Mouse (Mus musculus): ENCODE measurements around the gene Rnf220. TPM values are rescaled to one million over a fixed set of nuclear protein-coding genes. Genes with fewer than 3 reads are reported as not detected.

Rnf220 gene
- polyA plus RNA-seq, 1 experiment from 2014 or later, result 137 TPM

DNA sequence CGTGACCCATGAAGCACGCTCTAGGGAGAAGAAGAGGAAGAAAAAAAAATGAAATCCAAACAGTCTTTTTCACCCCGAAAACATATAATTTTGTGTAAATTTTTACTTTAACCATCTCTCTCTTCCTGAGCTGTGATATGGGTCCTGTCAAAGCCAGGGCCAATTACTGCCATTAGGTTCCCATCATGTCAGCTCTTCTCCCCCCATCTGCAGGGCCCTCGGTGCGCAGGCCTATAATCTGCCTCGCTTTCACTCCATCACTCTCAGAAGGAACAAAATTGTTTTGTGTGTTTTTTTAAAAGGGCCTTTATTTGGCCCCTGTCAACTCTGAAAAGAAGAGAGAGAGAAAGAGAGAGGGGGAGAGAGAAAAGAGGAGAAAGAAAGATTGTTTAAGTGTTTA, 91.6 kb downstream of the Rnf220 start:
- 62% methylated on average over 6 of the region's 6 CpGs for WGBS
- ATAC-seq, result no peak
- H3K27me3 ChIP-seq (ENCODE audit: control insufficient read depth, insufficient read depth, low read depth, low read length), result peaks cover 20% of the 10 kb centered on the region

DNA sequence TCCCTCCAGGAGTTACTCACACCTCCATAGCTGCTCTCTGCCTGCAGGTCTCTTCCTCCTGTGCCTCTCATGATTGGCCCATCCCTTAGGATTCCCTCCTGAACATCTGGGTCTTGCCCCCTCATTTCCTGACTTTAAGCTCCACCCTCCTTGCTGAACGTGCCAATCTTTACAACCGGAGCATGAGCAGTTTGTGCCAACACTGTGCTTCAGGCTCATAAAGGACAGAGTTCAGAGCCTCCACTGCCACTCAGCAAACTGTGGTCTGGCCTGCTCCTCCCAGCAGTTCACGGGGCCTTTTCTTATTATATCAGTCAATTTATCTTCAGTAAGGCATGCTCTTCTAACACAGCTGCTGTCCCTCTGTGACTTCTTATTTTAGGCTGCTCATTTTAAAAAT, 93.4 kb downstream of the Rnf220 start:
- peaks cover 20% of the 10 kb centered on the region for H3K27me3 ChIP-seq (ENCODE audit: control insufficient read depth, insufficient read depth, low read depth, low read length)
- no peak overlapping the region for H3K27ac ChIP-seq (ENCODE audit: low read length)
- no peaks in the 10 kb centered on the region for H3K36me3 ChIP-seq (ENCODE audit: control insufficient read depth, insufficient read depth, low read length)
- H3K9me3 ChIP-seq (replicated peaks; ENCODE audit: control insufficient read depth, low read length, poor library complexity, severe bottlenecking), result no peaks in the 10 kb centered on the region
- peaks cover 6% of the 10 kb centered on the region; the same call in 1 of the 2 replicates for H3K4me1 ChIP-seq (ENCODE audit: control insufficient read depth, insufficient read depth, low read length)
- no peak overlapping the region for H3K9ac ChIP-seq (ENCODE audit: low read depth, low read length)
- no peak overlapping the region for H3K4me3 ChIP-seq (ENCODE audit: low read depth, low read length)
- no peak overlapping the region for H3K4me2 ChIP-seq (ENCODE audit: low read length)
- 67% methylated on average over 3 of the region's 3 CpGs for WGBS
- ATAC-seq, result no peak

More for the DNA sequence above, 91.6 kb downstream of the Rnf220 start:
- Histone ChIP-seq H3K9ac (ENCODE audit: low read depth, low read length) (no peak overlapping the region), H3K4me1 (ENCODE audit: control insufficient read depth, insufficient read depth, low read length) (peaks cover 7% of the 10 kb centered on the region; the same call in 1 of the 2 replicates), H3K36me3 (ENCODE audit: control insufficient read depth, insufficient read depth, low read length) (no peaks in the 10 kb centered on the region), H3K4me3 (ENCODE audit: low read depth, low read length) (no peak overlapping the region), H3K27ac (ENCODE audit: low read length) (no peak overlapping the region), H3K9me3 (replicated peaks; ENCODE audit: control insufficient read depth, low read length, poor library complexity, severe bottlenecking) (no peaks in the 10 kb centered on the region), H3K4me2 (ENCODE audit: low read length) (no peak overlapping the region)

DNA sequence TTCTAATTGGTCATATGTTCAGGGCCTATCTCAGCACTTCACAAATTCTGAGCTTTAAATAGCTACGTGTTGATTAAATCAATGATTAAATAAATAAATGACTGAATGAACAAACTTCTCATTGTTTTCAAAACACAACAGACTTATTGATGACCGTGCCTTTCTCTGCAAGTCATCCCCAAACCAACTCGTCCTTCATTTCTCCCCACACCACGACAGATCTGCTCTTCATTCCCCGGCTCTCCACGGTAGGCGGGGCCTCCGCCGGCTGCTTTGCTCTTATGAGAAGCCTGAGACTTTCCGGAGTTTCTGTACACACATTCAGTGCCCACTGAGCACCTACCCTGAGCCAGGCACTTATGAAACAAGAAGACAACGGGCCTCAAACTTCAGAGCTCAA, 99.7 kb downstream of the Rnf220 start:
- Histone ChIP-seq H3K27me3 (ENCODE audit: control insufficient read depth, insufficient read depth, low read depth, low read length) (peaks cover 8% of the 10 kb centered on the region), H3K9me3 (replicated peaks; ENCODE audit: control insufficient read depth, low read length, poor library complexity, severe bottlenecking) (no peaks in the 10 kb centered on the region), H3K36me3 (ENCODE audit: control insufficient read depth, insufficient read depth, low read length) (no peaks in the 10 kb centered on the region), H3K4me1 (ENCODE audit: control insufficient read depth, insufficient read depth, low read length) (peaks cover 17% of the 10 kb centered on the region), H3K9ac (ENCODE audit: low read depth, low read length) (no peak overlapping the region), H3K4me2 (ENCODE audit: low read length) (no peak overlapping the region), H3K4me3 (ENCODE audit: low read depth, low read length) (no peak overlapping the region), H3K27ac (ENCODE audit: low read length) (no peak overlapping the region)
- no peak for ATAC-seq
- 64% methylated on average over 11 of the region's 11 CpGs for WGBS

GRCm38 (mm10) chr4:117393027-117393426, 103.8 kb downstream of the Rnf220 start:
- H3K4me3 ChIP-seq (ENCODE audit: low read depth, low read length), result no peak overlapping the region
- peaks cover 33% of the 10 kb centered on the region for H3K4me1 ChIP-seq (ENCODE audit: control insufficient read depth, insufficient read depth, low read length)
- no peaks in the 10 kb centered on the region for H3K36me3 ChIP-seq (ENCODE audit: control insufficient read depth, insufficient read depth, low read length)
- ATAC-seq, result no peak
- H3K27me3 ChIP-seq (ENCODE audit: control insufficient read depth, insufficient read depth, low read depth, low read length), result peaks cover 9% of the 10 kb centered on the region
- no peaks in the 10 kb centered on the region for H3K9me3 ChIP-seq (replicated peaks; ENCODE audit: control insufficient read depth, low read length, poor library complexity, severe bottlenecking)
- H3K27ac ChIP-seq (ENCODE audit: low read length), result no peak overlapping the region
- 66% methylated on average over 7 of the region's 7 CpGs for whole genome bisulfite sequencing
- H3K4me2 ChIP-seq (ENCODE audit: low read length), result no peak overlapping the region
- no peak overlapping the region for H3K9ac ChIP-seq (ENCODE audit: low read depth, low read length)

DNA sequence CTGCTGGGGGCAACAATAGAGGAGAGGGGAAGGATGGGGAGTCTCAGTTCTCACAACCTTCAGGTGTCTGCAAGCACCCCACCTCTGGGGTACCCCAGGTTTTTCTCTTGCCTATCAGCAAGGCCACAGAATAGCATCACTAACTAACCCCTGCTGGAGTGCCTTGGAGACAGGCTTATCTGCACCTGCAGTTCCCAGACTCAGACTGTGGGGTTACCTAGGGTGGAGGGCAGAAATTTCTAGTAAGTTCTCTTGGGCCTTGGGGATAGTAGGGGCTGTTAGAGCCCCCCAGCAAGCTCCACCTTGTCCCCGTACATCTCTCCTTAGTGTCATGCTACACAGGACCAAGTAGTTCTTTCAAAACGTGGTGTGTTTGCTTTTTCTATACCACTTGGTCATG, 104.5 kb downstream of the Rnf220 start:
- peaks cover 28% of the 10 kb centered on the region for H3K4me1 ChIP-seq (ENCODE audit: control insufficient read depth, insufficient read depth, low read length)
- no peak for ATAC-seq
- no peak overlapping the region for H3K4me3 ChIP-seq (ENCODE audit: low read depth, low read length)
- peaks cover 9% of the 10 kb centered on the region for H3K27me3 ChIP-seq (ENCODE audit: control insufficient read depth, insufficient read depth, low read depth, low read length)
- 41% methylated on average over 2 of the region's 2 CpGs for WGBS
- peak overlapping the region; percentile 35 for H3K4me2 ChIP-seq (ENCODE audit: low read length)
- no peaks in the 10 kb centered on the region for H3K9me3 ChIP-seq (replicated peaks; ENCODE audit: control insufficient read depth, low read length, poor library complexity, severe bottlenecking)
- H3K36me3 ChIP-seq (ENCODE audit: control insufficient read depth, insufficient read depth, low read length), result no peaks in the 10 kb centered on the region
- H3K27ac ChIP-seq (ENCODE audit: low read length), result peak overlapping the region; percentile 57
- 0 out of 2 replicates have a peak overlapping the region, but pooled peaks have one; percentile 20 for H3K9ac ChIP-seq (ENCODE audit: low read depth, low read length)

- Histone ChIP-seq H3K4me3 (ENCODE audit: low read depth, low read length) (no peak overlapping the region), H3K27ac (ENCODE audit: low read length) (peak overlapping the region; percentile 57), H3K4me1 (ENCODE audit: control insufficient read depth, insufficient read depth, low read length) (peaks cover 28% of the 10 kb centered on the region), H3K9ac (ENCODE audit: low read depth, low read length) (0 out of 2 replicates have a peak overlapping the region, but pooled peaks have one; percentile 20), H3K36me3 (ENCODE audit: control insufficient read depth, insufficient read depth, low read length) (no peaks in the 10 kb centered on the region), H3K4me2 (ENCODE audit: low read length) (peak overlapping the region; percentile 35), H3K9me3 (replicated peaks; ENCODE audit: control insufficient read depth, low read length, poor library complexity, severe bottlenecking) (no peaks in the 10 kb centered on the region), H3K27me3 (ENCODE audit: control insufficient read depth, insufficient read depth, low read depth, low read length) (peaks cover 9% of the 10 kb centered on the region)
- WGBS, result 3% methylated on average over 7 of the region's 9 CpGs
- peak; percentile 60 for ATAC-seq
These were observed 104.9 kb downstream of the Rnf220 start for GRCm38 (mm10) chr4:117391966-117392365.

- ATAC-seq, result peak; percentile 39; the same call in 1 of the 2 replicates
- Histone ChIP-seq H3K4me3 (ENCODE audit: low read depth, low read length) (no peak overlapping the region), H3K36me3 (ENCODE audit: control insufficient read depth, insufficient read depth, low read length) (no peaks in the 10 kb centered on the region), H3K9ac (ENCODE audit: low read depth, low read length) (no peak overlapping the region), H3K9me3 (replicated peaks; ENCODE audit: control insufficient read depth, low read length, poor library complexity, severe bottlenecking) (no peaks in the 10 kb centered on the region), H3K27ac (ENCODE audit: low read length) (peak overlapping the region; percentile 60), H3K4me1 (ENCODE audit: control insufficient read depth, insufficient read depth, low read length) (peaks cover 28% of the 10 kb centered on the region), H3K4me2 (ENCODE audit: low read length) (peak overlapping the region; percentile 35), H3K27me3 (ENCODE audit: control insufficient read depth, insufficient read depth, low read depth, low read length) (peaks cover 10% of the 10 kb centered on the region)
- WGBS, result 23% methylated on average over 22 of the region's 22 CpGs
These were observed 105.7 kb downstream of the Rnf220 start for GRCm38 (mm10) chr4:117390850-117391795.

DNA sequence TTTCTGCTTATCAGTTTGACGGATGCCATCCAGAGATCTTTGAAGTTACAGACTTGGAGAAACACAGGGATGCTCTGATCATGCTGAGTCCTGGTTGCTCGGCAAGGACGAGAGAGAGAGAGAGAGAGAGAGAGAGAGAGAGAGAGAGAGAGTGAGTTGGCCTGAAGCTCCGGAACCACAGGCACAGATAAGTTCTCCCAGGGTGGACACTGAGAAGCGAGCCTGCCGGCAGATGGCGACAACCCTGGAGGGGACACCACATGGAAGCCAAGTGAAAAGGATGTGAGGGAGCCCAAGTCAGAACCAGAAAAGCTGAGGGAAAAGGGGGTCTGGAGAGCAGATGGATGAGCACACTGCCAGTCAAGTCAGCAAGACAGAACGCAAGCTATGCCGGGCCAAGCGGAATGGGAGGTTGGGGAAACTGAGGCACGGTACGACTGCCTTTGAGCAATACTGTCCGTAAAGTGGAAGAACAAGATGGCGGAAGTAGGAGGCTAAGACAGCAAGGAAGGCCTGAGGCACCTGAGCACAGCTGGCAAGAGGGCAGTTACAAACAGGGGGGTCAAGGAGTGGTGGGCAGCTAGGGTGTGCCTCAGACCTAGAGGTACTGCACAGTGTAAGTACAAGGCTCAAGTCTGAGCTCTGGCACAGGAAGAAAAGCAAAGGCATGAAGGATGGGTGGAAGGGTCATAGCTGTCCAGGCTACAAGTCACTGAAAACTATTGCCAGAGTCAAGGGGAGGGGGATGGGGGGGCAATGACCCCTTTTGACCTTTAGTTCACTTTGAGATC, 107.4 kb downstream of the Rnf220 start:
- H3K27me3 ChIP-seq (ENCODE audit: control insufficient read depth, insufficient read depth, low read depth, low read length), result peaks cover 11% of the 10 kb centered on the region
- WGBS, result 83% methylated on average over 14 of the region's 14 CpGs
- H3K36me3 ChIP-seq (ENCODE audit: control insufficient read depth, insufficient read depth, low read length), result no peaks in the 10 kb centered on the region
- H3K4me2 ChIP-seq (ENCODE audit: low read length), result no peak overlapping the region
- no peak overlapping the region for H3K4me3 ChIP-seq (ENCODE audit: low read depth, low read length)
- no peak for ATAC-seq
- peaks cover 28% of the 10 kb centered on the region for H3K4me1 ChIP-seq (ENCODE audit: control insufficient read depth, insufficient read depth, low read length)
- H3K27ac ChIP-seq (ENCODE audit: low read length), result no peak overlapping the region
- H3K9ac ChIP-seq (ENCODE audit: low read depth, low read length), result no peak overlapping the region
- no peaks in the 10 kb centered on the region for H3K9me3 ChIP-seq (replicated peaks; ENCODE audit: control insufficient read depth, low read length, poor library complexity, severe bottlenecking)
